Mouse (Mus musculus): ENCODE measurements around the gene Uaca. TPM values are rescaled to one million over a fixed set of nuclear protein-coding genes. Genes with fewer than 3 reads are reported as not detected.

Uaca gene
- total RNA-seq, 2 experiments from 2014 or later, result 49.7 to 51.1 TPM

GRCm38 (mm10) chr9:60873257-60874054 is 79.1 kb downstream of the Uaca start:
- no peak for DNase-seq
- intact Hi-C loops (cut with DNase I), result no loop called here

- no peak for DNase-seq
- intact Hi-C loops (cut with DNase I), result no loop called here
Measured at GRCm38 (mm10) chr9:60874055-60874392, 79.7 kb downstream of the Uaca start.

GRCm38 (mm10) chr9:60876085-60876484 is 81.7 kb downstream of the Uaca start:
- intact Hi-C loops (cut with DNase I), result no loop called here

DNA sequence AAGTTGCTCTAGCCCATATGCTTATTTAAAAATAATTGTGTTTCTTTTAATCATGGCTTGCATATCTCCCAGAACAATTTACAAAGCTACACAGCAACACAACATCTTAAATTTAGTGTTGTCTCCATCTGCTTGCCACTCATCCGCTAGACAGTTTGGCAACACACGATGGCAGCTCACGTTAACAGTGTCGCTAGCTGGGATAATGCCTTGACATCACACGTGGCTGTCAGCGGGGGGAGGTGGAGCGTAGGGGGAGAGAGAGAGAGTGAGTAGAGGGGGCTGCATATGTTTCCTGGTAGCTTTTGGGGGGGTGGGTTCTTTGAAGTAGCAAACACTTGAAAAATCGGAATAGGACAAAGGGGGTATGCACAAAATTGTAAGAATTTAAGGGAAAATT is 82.2 kb downstream of the Uaca start:
- intact Hi-C loops (cut with DNase I), result no loop called here

More at GRCm38 (mm10) chr9:60876085-60876484, 81.7 kb downstream of the Uaca start:
- DNase-seq, result no peak

GRCm38 (mm10) chr9:60878051-60878557 is 83.8 kb downstream of the Uaca start:
- intact Hi-C loops (cut with DNase I), result no loop called here
- no peak for DNase-seq

More for the DNA sequence above, 82.2 kb downstream of the Uaca start:
- DNase-seq, result no peak

DNA sequence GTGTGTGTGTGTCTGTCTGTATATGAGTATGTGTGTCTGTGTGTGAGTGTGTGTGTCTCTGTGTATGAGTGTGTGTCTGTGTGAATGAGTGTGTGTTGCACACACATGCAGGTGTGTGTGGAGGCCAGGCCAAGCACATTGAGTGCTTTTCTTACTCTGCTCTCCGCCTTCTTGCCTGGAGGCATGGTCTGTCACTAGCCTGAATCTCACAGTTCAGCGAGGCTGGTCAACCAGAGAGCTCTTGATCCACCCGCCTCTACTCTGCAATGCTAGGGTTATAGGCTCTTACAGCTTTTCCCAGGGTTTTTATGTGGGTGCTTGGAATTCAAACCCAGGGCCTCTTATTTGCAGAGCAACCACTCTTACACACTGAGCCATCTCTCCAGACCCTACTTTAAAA is 84.3 kb downstream of the Uaca start:
- no peak for DNase-seq
- intact Hi-C loops (cut with DNase I), result no loop called here

DNA sequence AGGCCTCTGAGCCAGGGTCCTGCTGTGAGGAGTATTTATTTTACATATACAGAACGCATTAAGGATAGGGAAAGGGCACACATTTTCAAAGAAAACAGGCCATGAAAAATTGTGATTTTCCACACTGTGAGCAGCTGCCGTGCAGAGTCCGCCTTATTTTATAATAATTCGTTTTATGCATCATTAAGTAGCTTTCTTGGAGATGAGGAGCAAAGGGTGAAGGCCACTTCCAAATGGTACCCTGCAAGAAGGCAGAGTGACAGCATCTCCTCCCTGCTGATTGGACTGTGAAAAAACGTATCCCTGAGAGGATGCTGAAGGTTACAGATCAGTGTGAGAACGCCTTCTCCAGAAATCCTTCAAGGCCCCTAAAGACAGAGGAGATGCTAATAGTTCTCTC is 90.8 kb downstream of the Uaca start:
- intact Hi-C loops (cut with DNase I), result no loop called here
- no peak for DNase-seq

DNA sequence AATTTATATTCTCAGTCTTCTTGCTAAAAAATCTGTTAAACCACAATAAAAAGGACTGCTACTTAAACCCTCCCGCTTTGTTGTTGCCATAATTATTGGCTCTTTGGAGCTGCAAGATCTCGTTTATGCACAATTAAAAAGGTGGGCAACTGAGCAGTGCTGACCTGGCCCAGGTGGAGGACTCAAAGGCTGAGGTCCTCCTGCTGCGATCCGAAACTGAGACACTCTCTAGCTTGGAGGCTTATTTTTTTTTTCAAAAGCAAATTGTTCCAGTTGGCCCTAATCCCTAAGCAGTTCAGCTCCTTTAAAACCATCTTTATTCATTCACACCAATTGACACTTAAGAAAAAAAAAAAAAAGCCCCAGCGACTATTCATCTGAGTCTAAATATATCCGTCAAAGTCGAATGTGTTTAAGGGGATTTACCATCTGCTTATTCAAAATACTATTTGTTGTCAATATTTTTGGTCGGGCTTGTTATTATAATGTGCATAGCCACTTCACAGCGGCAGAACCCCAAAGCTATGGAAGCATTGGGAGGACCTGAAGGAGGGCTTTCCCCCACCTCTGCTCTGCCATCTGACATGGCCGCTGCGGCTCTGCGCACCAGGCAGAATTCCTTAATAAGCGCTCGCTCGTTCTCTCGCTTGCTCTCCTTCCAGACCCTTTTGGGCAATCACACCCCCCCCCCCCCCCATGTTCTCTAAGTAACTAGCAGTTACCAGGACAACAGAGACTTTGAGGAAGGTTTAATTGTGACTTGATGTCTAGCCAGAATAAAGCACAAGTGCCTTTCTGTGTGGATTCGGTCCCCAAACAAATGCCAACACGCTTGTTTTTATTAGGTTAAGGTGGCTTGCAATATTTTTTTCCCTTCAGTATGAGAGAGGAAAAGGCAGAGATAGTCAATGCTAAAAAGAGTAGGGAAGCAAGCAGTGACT is 92.4 kb downstream of the Uaca start:
- no peak for DNase-seq
- intact Hi-C loops (cut with DNase I), result no loop called here

GRCm38 (mm10) chr9:60887389-60887811 is 93.1 kb downstream of the Uaca start:
- DNase-seq, result no peak
- intact Hi-C loops (cut with DNase I), result no loop called here

GRCm38 (mm10) chr9:60893511-60893910 is 99.2 kb downstream of the Uaca start:
- intact Hi-C loops (cut with DNase I), result no loop called here

GRCm38 (mm10) chr9:60895486-60896110 is 101.3 kb downstream of the Uaca start:
- intact Hi-C loops (cut with DNase I), result loop anchor here (2.0 to 5.0 kb wide), 4 partner anchors 802 to 1002 kb away; no protein-coding TSS in a partner anchor
- peak; percentile 36 to 44 for DNase-seq

More at GRCm38 (mm10) chr9:60893511-60893910, 99.2 kb downstream of the Uaca start:
- DNase-seq, result no peak

- intact Hi-C loops (cut with DNase I), result loop anchor here (5.0 kb wide), 3 partner anchors 799 to 999 kb away; no protein-coding TSS in a partner anchor
- DNase-seq, result no peak
Measured at GRCm38 (mm10) chr9:60898291-60899020, 104.1 kb downstream of the Uaca start.

GRCm38 (mm10) chr9:60899201-60899600 is 104.9 kb downstream of the Uaca start:
- DNase-seq, result no peak

DNA sequence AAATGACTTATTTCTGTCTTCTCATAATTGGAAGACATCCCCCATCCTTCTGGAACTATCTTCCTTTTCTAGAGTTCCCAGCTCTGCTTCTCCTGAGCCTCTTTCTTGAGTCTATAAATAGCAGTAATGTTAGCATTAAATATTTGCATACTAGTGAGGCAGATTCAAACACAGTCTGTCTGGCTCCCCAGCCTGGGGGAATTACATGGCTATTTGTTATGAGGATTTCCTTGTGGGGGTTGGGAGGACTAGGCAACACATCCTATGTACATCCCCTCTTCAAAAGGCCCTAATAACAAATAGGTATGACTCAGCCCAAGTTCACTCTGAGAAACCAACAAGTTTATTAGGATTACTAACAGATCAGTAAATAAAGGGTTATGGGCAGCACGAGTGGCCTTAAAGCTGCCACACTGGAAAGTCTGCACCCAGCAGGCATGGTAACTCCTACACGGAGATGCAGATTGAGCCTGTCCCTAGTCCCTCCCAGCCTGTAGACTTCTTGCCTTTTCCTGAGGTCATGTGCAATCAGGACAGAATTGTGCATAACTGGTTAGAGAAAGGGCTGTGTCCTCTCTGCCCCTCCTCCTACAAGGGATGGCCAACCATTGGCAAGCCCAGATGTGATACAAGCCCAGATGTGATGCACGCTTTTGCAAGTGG is 105.6 kb downstream of the Uaca start:
- intact Hi-C loops (cut with DNase I), result loop anchor here (5.0 kb wide), 3 partner anchors 797 to 997 kb away; no protein-coding TSS in a partner anchor
- DNase-seq, result no peak

More at GRCm38 (mm10) chr9:60899201-60899600, 104.9 kb downstream of the Uaca start:
- intact Hi-C loops (cut with DNase I), result loop anchor here (5.0 kb wide), 3 partner anchors 798 to 998 kb away; no protein-coding TSS in a partner anchor

DNA sequence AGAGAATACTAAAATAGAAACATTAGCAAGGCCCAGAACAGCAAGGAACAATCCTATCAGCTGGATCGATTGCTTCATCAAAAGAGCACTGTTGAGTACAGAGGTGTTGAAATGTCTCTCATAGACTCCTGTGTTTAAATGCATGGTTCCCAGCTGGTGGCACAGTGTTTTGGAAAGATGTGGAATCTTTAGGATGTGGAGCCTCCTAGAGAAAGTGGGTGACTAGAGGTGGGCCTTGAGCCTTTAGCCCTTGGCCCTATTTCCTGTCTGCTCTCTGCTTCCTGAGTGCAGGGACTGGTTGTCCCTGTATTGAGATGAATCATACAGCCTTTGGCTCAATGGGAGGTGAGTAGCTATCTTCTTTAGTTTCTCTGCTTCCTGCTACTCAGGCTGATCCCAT is 117.9 kb downstream of the Uaca start:
- no peak for DNase-seq
- intact Hi-C loops (cut with DNase I), result no loop called here

GRCm38 (mm10) chr9:60913626-60914025 is 119.3 kb downstream of the Uaca start:
- intact Hi-C loops (cut with DNase I), result no loop called here
- DNase-seq, result no peak

- intact Hi-C loops (cut with DNase I), result no loop called here
- no peak for DNase-seq
Measured at GRCm38 (mm10) chr9:60919936-60920672, 125.8 kb downstream of the Uaca start.

DNA sequence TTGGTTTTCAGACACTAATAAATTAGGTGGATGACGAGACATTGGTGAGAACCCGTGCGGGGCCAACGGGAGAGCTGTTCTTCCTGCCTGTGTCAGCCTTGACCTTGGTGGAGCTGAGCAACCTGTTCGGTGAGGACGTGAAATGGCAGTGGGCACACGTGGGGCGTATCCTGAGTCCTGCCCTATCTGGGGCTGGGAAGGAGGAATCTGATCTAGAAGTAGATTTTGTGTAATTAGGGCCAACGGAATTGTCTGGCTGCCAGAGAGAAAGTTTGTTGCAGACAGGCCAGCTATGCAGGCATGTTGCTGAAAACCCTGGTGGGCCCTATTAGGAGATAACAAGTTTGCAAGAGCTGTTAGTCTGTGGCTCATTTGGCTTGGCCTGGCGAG is 126.3 kb downstream of the Uaca start:
- DNase-seq, result no peak
- intact Hi-C loops (cut with DNase I), result no loop called here

DNA sequence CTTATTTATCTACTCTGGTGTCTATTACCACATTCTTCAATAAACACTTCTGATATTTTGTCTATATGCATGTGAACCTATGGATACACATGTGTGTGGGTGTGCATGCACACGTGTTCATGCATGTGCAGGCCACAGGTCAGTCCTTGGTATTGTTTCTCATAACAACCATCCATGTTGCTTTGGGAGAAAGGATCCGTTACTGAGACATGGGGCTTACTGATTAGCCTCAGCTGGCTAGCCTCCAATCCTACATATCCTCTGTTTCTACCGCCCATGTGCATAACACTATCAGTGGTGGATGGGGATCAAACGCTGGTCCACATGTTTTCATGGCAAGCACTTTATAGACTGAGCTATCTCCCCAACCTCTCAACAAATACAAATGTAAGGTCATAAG is 126.9 kb downstream of the Uaca start:
- no peak for DNase-seq
- intact Hi-C loops (cut with DNase I), result no loop called here
